Mouse (Mus musculus): ENCODE data around the gene Timm50. TPM values are rescaled to one million over a fixed set of nuclear protein-coding genes. Genes with fewer than 3 reads are reported as not detected.

The Timm50 gene
- 10 to 100 TPM; 38.2 to 49.3 TPM for total RNA-seq (2021)
- long read RNA-seq, experiment 1, transcript Timm50-201 (11 exons, 1,515 nt), result major isoform, 122 of 131 reads
- long read RNA-seq, experiment 1, partial matches to known transcripts, result 2 of 131 reads
- long read RNA-seq, experiment 1, other reads (novel, unspliced or antisense), result 7 of 131 reads
- long read RNA-seq, experiment 2, transcript Timm50-201 (11 exons, 1,515 nt), result major isoform, 125 of 141 reads
- long read RNA-seq, experiment 2, partial matches to known transcripts, result 4 of 141 reads
- long read RNA-seq, experiment 2, other reads (novel, unspliced or antisense), result 12 of 141 reads

DNA sequence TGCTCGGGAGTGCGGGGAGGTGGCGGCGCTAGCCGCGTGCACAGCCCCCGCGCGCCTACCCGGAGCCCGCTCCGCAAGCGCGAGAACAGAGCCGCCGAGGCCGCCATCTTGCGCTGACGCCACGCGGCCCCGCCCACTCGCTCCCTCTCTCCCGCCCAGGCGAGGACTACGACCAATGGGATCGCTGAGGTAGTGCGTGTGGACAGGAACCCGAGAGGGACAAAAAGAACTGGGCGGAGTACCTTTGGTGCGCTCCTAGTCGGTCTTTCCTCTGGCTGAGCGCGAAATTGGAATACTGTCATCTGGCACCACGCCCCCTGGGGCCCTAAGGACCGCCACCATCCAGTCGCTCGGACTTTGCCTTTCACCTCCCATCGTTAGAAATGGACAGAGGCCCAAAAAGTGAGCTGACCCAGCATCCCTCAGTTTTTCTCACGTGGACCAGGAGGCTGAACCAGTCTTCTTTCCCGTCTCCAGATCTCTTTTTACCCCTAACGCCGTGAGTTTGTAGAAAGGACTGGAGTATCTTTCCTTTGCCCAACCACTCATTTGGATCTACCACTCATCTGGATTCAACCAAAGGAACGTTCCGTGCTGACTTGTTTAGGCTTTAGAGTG is at the start of gene Timm50:
Timm50 (minus strand) TSS at position 147 of the 618 bp plus-strand sequence.
- intact Hi-C loops (cut with DNase I), result loop anchor here (5.0 kb wide), 1 partner anchor 35 kb away; the partner anchor contains the start of gene Eid2b
- Histone ChIP-seq H3K4me3 (peak within 1 kb of the TSS; percentile 75), H3K27ac (peak within 1 kb of the TSS; percentile 89)
- TF ChIP-seq CTCF (IDR thresholded peaks at IDR 0.05), result no peak
- DNase-seq, result peak; percentile 98

DNA sequence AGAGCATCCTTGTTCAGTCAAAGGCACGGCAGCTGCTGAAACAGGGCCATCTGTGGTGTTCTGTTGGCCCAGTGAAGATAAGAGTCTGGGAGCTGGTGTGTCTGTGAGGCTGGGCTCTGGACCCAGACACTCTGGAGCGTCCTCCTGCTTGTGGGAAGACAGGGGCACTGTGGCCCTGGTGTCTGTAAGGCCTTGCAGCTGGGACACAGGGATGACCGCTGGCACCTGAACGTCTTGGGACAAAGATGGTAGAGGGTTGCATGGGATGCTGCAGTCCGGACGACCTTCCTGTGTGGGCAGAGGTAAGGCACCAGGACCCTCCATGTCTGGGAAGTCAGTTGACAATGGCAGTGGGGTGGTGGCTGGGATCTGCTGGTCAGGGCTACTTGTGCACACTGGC is 48.4 kb upstream of the Timm50 start:
- Histone ChIP-seq H3K4me3 (no peak overlapping the region), H3K27ac (no peak overlapping the region)
- DNase-seq, result no peak
- TF ChIP-seq CTCF (IDR thresholded peaks at IDR 0.05), result no peak
- intact Hi-C loops (cut with DNase I), result no loop called here

DNA sequence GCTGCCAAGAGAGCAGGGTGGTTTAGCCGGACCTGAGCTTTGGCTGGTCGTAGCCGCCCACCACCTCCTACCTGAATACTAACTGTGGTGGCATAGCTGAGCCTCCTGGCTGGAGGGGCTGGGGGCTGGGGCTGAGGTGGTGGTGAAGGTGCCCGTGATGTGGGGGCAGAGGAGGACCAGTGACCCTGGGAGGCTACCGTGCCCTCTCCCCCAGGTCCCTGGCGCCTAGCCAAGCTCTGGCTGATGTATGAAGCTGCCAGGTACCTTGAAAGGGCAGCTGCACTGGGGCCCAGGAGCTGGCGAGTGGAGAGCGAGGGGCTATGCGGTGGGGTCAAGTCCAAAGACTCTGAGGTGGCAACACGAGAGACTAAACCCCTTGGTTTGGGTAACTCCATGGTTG is 48.0 kb upstream of the Timm50 start:
- H3K27ac ChIP-seq, result no peak overlapping the region
- TF ChIP-seq CTCF (IDR thresholded peaks at IDR 0.05), result no peak
- DNase-seq, result peak; percentile 45
- intact Hi-C loops (cut with DNase I), result no loop called here
- H3K4me3 ChIP-seq, result no peak overlapping the region

DNA sequence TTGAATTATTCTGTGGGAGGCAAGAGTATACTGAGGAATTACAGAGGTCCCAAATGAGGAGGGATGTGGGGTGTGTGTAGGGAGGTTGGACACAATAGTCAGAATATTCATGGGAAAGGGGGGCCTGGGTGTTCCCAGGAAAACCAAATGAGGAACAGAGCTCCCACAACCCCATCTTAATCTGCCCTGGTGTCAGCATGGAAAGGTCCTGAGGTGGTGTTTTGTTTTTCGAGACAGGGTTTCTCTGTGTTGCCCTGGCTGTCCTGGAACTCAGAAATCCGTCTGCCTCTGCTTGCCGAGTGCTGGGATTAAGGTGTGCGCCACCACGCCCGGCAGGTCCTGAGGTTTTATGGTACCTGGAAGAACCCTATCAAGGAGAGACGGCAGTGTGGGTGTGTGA is 46.6 kb upstream of the Timm50 start:
- Histone ChIP-seq H3K4me3 (no peak overlapping the region), H3K27ac (peak overlapping the region; percentile 75)
- DNase-seq, result no peak
- no peak for TF ChIP-seq CTCF (IDR thresholded peaks at IDR 0.05)
- intact Hi-C loops (cut with DNase I), result no loop called here

DNA sequence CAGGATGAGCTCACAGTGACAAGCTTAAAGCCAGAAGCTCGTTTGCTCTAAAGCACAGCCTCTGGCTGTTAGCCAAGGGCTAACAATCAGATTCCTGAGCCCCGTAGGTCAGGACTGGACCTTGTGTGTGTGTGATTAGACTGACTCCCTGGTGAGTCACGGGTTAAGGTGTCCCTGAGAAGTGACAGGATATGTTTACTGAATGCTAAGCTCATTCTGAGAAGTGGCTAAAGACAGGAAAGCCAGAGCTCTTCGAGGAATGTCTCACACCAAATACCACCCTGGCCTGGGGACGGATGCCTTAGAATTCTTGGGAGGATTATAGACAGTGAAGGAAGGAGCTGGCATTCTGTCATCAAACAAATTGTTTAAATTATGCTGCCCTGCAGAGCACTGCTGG is 46.1 kb upstream of the Timm50 start:
- TF ChIP-seq CTCF (IDR thresholded peaks at IDR 0.05), result no peak
- Histone ChIP-seq H3K4me3 (no peak overlapping the region), H3K27ac (peak overlapping the region; percentile 75)
- intact Hi-C loops (cut with DNase I), result no loop called here
- DNase-seq, result no peak

DNA sequence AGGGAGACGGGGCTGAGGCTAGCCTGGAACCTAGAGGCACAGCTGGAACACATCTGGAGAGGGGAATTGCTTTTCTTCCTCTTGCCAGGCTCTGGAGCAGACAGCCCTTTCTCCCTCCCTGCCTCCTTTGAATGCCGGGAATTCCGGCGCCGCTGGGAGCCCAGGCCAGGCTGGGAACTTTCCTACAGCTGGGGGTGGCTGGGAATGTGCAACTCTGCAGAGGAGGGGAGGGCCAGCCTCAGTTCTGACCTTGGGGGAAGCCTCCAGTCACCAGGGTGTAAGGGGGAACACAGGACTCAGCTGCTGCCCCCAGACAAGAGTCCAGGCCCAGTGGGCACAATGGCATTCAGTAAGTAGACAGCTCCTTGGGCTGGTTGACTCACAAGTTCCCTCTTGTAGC is 45.1 kb upstream of the Timm50 start:
- 0 out of 2 replicates have a peak overlapping the region, but pooled peaks have one; percentile 4 for H3K4me3 ChIP-seq
- peak overlapping the region; percentile 75 for H3K27ac ChIP-seq
- intact Hi-C loops (cut with DNase I), result no loop called here
- no peak for TF ChIP-seq CTCF (IDR thresholded peaks at IDR 0.05)
- DNase-seq, result peak; percentile 59

DNA sequence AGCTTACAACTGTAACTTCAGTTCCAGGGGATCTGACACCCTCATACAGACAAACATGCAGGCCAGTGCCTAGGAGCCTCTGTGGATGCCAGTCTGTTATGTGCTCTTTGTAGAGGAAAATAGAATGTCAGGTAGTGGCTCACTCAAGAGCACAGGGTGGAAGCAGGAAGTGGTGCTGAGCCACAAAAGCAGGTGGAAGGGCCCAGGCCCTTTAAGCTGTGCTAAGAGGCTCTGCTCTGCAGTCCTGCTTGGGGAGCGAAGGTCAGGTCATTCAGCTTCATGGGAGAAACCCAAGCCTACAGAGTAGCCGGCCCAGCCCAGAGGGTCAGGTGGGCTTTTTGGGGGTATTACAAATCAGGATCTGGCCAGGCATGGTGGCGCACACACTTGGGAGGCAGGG is 43.3 kb upstream of the Timm50 start:
- no peak for TF ChIP-seq CTCF (IDR thresholded peaks at IDR 0.05)
- Histone ChIP-seq H3K27ac (no peak overlapping the region), H3K4me3 (no peak overlapping the region)
- DNase-seq, result no peak
- intact Hi-C loops (cut with DNase I), result no loop called here

DNA sequence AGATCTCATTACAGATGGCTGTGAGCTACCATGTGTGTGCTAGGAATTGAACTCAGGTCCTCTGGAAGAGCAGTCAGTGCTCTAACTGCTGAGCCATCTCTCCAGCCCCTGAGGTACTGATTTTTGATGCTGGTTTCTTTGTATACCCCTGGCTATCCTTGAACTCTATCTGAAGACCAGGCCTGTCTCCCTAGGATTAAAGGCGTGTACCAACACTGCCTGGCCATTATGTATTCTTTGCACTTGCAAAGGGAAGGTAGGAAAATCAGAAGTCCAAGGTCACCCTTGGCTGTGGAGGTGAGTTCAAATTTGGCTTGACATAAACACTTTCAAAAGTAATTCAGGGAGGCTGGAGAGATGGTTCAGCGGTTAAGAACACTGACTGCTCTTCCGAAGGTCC is 42.7 kb upstream of the Timm50 start:
- no peak for TF ChIP-seq CTCF (IDR thresholded peaks at IDR 0.05)
- DNase-seq, result no peak
- intact Hi-C loops (cut with DNase I), result no loop called here
- H3K27ac ChIP-seq, result no peak overlapping the region
- H3K4me3 ChIP-seq, result no peak overlapping the region

DNA sequence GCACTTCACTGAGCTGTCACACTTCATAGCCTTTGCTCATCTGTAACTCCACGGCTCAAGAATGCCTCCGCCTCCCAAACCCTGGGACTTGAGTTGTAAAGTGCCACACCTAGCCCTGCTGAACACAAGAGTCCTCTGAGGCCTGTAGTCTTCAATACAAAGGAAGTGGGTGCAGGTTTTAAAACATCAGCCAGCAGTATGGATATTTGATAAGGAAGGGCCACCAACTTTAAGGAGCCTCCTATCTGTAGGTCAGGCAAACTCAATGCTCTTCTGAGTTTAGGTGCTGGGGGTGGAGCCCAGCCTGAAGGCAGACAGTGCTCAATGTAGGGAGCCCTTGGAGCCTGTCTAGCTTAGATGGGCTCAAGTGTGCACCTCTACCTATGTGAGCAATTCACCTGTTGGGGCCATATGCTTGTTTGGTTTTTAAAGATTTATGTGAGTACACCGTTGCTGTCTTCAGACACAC is 42.3 kb upstream of the Timm50 start:
- no peak for TF ChIP-seq CTCF (IDR thresholded peaks at IDR 0.05)
- intact Hi-C loops (cut with DNase I), result no loop called here
- no peak overlapping the region for H3K27ac ChIP-seq
- DNase-seq, result no peak
- no peak overlapping the region for H3K4me3 ChIP-seq

DNA sequence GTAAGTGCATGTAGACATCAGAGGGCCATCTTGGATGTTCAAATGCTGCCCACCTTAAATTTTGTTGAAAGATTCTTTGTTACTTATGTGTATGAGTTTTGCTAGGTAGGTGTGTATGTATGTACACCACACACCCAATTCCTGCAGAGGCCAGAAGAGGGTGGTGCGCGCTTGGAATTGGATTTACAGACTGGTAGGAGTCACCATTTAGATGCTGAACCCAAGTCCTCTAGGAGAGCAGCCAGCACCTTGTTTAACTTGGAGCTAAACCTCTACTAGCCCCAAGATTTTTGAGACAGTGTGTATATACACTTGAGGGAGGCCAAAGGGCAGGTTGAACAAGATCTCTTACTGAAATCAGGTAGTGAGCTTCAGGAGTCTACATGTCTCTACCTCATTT is 41.4 kb upstream of the Timm50 start:
- intact Hi-C loops (cut with DNase I), result loop anchor here (2.0 kb wide), 1 partner anchor 18 kb away; no protein-coding TSS in a partner anchor
- no peak for DNase-seq
- no peak overlapping the region for H3K27ac ChIP-seq
- no peak for TF ChIP-seq CTCF (IDR thresholded peaks at IDR 0.05)
- no peak overlapping the region for H3K4me3 ChIP-seq

DNA sequence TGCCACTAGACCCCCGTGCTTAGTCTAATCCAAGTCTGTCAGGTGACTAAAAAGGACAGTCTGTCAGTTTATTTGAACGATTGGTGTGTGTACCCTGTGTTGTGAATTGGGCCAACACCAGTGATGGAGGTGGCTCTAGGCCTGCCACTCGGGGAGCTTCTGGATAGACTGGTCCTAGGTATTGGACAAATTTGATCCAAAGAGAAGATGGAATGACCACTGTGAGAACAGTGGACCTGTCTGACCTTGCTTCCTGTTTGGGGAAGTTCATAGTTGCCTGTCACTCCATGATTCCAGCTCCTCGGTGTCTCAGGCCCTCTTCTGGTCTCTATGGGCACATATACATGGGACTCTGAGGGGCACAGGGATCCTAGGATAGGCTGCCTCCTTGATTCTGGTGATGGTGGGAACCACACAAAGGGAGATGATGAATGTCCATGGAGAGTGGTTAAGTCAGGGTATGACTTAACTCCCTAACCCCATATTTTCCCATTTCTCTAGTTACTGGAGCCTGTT is 39.9 kb upstream of the Timm50 start:
- no peak for TF ChIP-seq CTCF (IDR thresholded peaks at IDR 0.05)
- H3K4me3 ChIP-seq, result peak overlapping the region; percentile 91
- DNase-seq, result no peak
- intact Hi-C loops (cut with DNase I), result loop anchor here (2.0 kb wide), 1 partner anchor 19 kb away; no protein-coding TSS in a partner anchor
- peak overlapping the region; percentile 92 for H3K27ac ChIP-seq

DNA sequence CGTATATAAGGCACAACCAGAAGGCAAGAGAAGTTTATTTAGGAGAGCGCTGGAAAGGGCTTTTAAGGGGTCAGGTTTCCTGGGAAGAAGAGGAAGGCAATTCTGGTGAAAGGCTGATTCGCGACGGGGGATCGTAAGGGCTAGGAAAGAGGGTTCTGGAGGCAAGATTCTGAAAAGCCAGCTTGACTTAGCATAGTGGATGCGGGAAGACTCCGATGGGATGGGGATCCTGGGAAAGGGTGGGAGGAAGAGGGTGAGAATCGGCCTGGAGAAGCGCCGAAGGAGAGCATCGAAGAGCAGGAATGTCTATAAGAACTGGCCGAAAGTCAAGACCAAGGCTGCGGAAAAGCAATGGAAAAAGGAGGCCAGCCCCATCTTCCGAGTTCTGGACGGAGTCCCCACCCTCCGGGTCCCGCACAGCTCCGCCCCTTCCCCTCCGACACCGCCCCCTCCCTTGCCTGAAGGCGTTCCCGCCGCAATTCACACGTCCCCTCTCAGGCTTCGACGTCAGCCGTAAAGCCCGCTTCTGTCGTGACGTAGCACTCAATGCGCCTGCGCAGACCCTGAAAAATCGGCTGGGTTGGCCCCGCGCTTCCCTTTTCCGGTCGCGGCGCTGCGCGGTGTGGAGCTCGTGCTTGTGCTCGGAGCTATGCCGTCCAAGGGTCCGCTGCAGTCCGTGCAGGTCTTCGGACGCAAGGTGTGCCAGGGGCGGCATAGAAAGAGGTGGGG is 38.4 kb upstream of the Timm50 start, which contains the start of gene Rps16:
Rps16 (plus strand) TSS at position 498 of the 729 bp plus-strand sequence.
- TF ChIP-seq CTCF (IDR thresholded peaks at IDR 0.05), result no peak
- Histone ChIP-seq H3K4me3 (peak within 1 kb of the TSS; percentile 91), H3K27ac (peak within 1 kb of the TSS; percentile 92)
- intact Hi-C loops (cut with DNase I), result no loop called here
- peak; percentile 99 for DNase-seq
